Mouse (Mus musculus) intestine, embryonic 14.5 days (tissue): ENCODE results near the gene Trappc4. TPM values are rescaled to one million over a fixed set of nuclear protein-coding genes. Genes with fewer than 3 reads are reported as not detected.

ENCODE experiments used
- ATAC-seq: fragments of 200-750 bp; cut with Nextera tagmentation; replicated peaks from 2 replicates; pipeline ENCODE4 v1.8.0; 2017; ENCODE audit warnings: low read depth, moderate number of reproducible peaks, moderate TSS enrichment, moderate library complexity; ENCODE audit not compliant: low FRiP score, low TSS enrichment
- DNase-seq: peaks from one replicate; pipeline ENCODE4 v3.0.0-alpha.2; 2018; ENCODE audit warnings: low spot score
- H3K27ac ChIP-seq: fragments of 300-500 bp; sonication (generic); 2 replicates; pipeline ENCODE4 v1.5.1; 2014; ENCODE audit warnings: low read depth, mild to moderate bottlenecking, control low read depth
- H3K27me3 ChIP-seq: fragments of 300-500 bp; sonication (generic); replicated peaks from 2 replicates; pipeline ENCODE4 v1.6.1; 2014; ENCODE audit warnings: low read length, control low read depth; ENCODE audit not compliant: control insufficient read depth, insufficient read depth
- H3K36me3 ChIP-seq: fragments of 300-500 bp; sonication (generic); 2 replicates; pipeline ENCODE4 v1.6.1; 2014; ENCODE audit warnings: low read length, control low read depth; ENCODE audit not compliant: control insufficient read depth, insufficient read depth
- H3K4me1 ChIP-seq: fragments of 300-500 bp; sonication (generic); replicated peaks from 2 replicates; pipeline ENCODE4 v1.6.1; 2014; ENCODE audit warnings: low read length, control low read depth, mixed read lengths; ENCODE audit not compliant: control insufficient read depth, insufficient read depth
- H3K4me2 ChIP-seq: fragments of 300-500 bp; sonication (generic); 2 replicates; pipeline ENCODE4 v1.6.1; 2014; ENCODE audit warnings: low read length
- H3K4me3 ChIP-seq: fragments of 300-500 bp; sonication (generic); 2 replicates; pipeline ENCODE4 v1.5.1; 2014; ENCODE audit warnings: low read depth, low read length, control low read depth, mixed read lengths
- H3K9ac ChIP-seq: fragments of 300-500 bp; sonication (generic); 2 replicates; pipeline ENCODE4 v1.6.1; 2014; ENCODE audit warnings: mild to moderate bottlenecking, low read length
- H3K9me3 ChIP-seq: fragments of 300-500 bp; sonication (generic); 2 replicates; pipeline ENCODE4 v1.6.1; 2016; ENCODE audit warnings: low read length, control low read depth; ENCODE audit not compliant: control insufficient read depth
- WGBS: fragments of 180-500 bp; shearing (Covaris S2); extraction: QIAGEN DNeasy Blood & Tissue Kit; methylation state at CpG from one replicate; pipeline ENCODE4 v1.1.7; 2014; 5-methylcytosine and 5-hydroxymethylcytosine counted together
- polyA plus RNA-seq: library from polyadenylated mRNA; unstranded; fragments of >200 nt; fragmentation: Nextera tagmentation; extraction: Ambion mirVana; gene quantifications from 2 replicates; pipeline ENCODE4 v1.2.1, GENCODE M21; 2014

Trappc4 gene
- polyA plus RNA-seq, 1 experiment from 2014 or later, result 113 TPM

- 75% methylated on average over 9 of the region's 9 CpGs for WGBS
- ATAC-seq, result no peak
- H3K4me1 ChIP-seq, result peaks cover 5% of the 10 kb centered on the region; the same call in 1 of the 2 replicates
- DNase-seq, result no peak
- H3K27ac ChIP-seq, result peak overlapping the region; percentile 65; the same call in 1 of the 2 replicates
- no peaks in the 10 kb centered on the region for H3K9me3 ChIP-seq
- peak overlapping the region; percentile 83 for H3K4me3 ChIP-seq
- H3K36me3 ChIP-seq, result peaks cover 43% of the 10 kb centered on the region
- no peaks in the 10 kb centered on the region for H3K27me3 ChIP-seq
- peak overlapping the region; percentile 72; the same call in 1 of the 2 replicates for H3K9ac ChIP-seq
- H3K4me2 ChIP-seq, result peak overlapping the region; percentile 87
Measured at GRCm38 (mm10) chr9:44398551-44398950, 8.8 kb downstream of the Trappc4 start.

GRCm38 (mm10) chr9:44398087-44398486, 9.3 kb downstream of the Trappc4 start:
- H3K27me3 ChIP-seq, result no peaks in the 10 kb centered on the region
- H3K36me3 ChIP-seq, result peaks cover 38% of the 10 kb centered on the region
- no peaks in the 10 kb centered on the region for H3K9me3 ChIP-seq
- WGBS, result 11% methylated on average over 4 of the region's 4 CpGs
- peak overlapping the region; percentile 65 for H3K27ac ChIP-seq
- ATAC-seq (no peak), DNase-seq (no peak)
- H3K4me1 ChIP-seq, result peaks cover 5% of the 10 kb centered on the region; the same call in 1 of the 2 replicates
- H3K4me2 ChIP-seq, result peak overlapping the region; percentile 87
- H3K9ac ChIP-seq, result peak overlapping the region; percentile 72; the same call in 1 of the 2 replicates
- peak overlapping the region; percentile 83 for H3K4me3 ChIP-seq

GRCm38 (mm10) chr9:44396684-44397411, 10.6 kb downstream of the Trappc4 start, which contains the start of gene Slc37a4:
TSS of gene Slc37a4 (plus strand) at chr9:44396852.
- under 1% methylated on average over 43 of the region's 43 CpGs for WGBS
- no peaks in the 10 kb centered on the region for H3K9me3 ChIP-seq
- DNase-seq (peak; percentile 91), ATAC-seq (peak; percentile 96)
- H3K4me2 ChIP-seq, result peak within 1 kb of the TSS; percentile 87
- H3K4me3 ChIP-seq, result peak within 1 kb of the TSS; percentile 83
- H3K36me3 ChIP-seq, result peaks cover 35% of the 10 kb centered on the region
- H3K27ac ChIP-seq, result peak within 1 kb of the TSS; percentile 65
- H3K27me3 ChIP-seq, result no peaks in the 10 kb centered on the region
- H3K9ac ChIP-seq, result peak within 1 kb of the TSS; percentile 72
- peaks cover 5% of the 10 kb centered on the region; the same call in 1 of the 2 replicates for H3K4me1 ChIP-seq

- Histone ChIP-seq H3K4me2 (no peak overlapping the region), H3K27me3 (no peaks in the 10 kb centered on the region), H3K4me1 (0 out of 2 replicates have a peak, but pooled peaks cover 5% of the 10 kb centered on the region), H3K27ac (no peak overlapping the region), H3K36me3 (peaks cover 58% of the 10 kb centered on the region), H3K9ac (no peak overlapping the region), H3K9me3 (no peaks in the 10 kb centered on the region), H3K4me3 (no peak overlapping the region)
- WGBS, result 37% methylated on average over 4 of the region's 4 CpGs
- DNase-seq (peak; percentile 84), ATAC-seq (no peak)
Measured at GRCm38 (mm10) chr9:44391466-44391865, 15.9 kb downstream of the Trappc4 start.

- Histone ChIP-seq H3K27ac (no peak overlapping the region), H3K9me3 (no peaks in the 10 kb centered on the region), H3K4me2 (no peak overlapping the region), H3K9ac (no peak overlapping the region), H3K4me3 (no peak overlapping the region), H3K4me1 (no peaks in the 10 kb centered on the region), H3K27me3 (no peaks in the 10 kb centered on the region), H3K36me3 (peaks cover 80% of the 10 kb centered on the region)
- DNase-seq (no peak), ATAC-seq (no peak)
- 67% methylated on average over 8 of the region's 8 CpGs for WGBS
Measured at GRCm38 (mm10) chr9:44389273-44389672, 18.1 kb downstream of the Trappc4 start.

- Histone ChIP-seq H3K36me3 (peaks cover 96% of the 10 kb centered on the region), H3K4me2 (no peak overlapping the region), H3K27me3 (no peaks in the 10 kb centered on the region), H3K9me3 (no peaks in the 10 kb centered on the region), H3K9ac (no peak overlapping the region), H3K4me1 (no peaks in the 10 kb centered on the region), H3K4me3 (no peak overlapping the region), H3K27ac (no peak overlapping the region)
- 74% methylated on average over 3 of the region's 3 CpGs for WGBS
- DNase-seq (no peak), ATAC-seq (no peak)
Measured at GRCm38 (mm10) chr9:44387221-44387620, 20.2 kb downstream of the Trappc4 start.

GRCm38 (mm10) chr9:44384596-44384995, 22.8 kb downstream of the Trappc4 start:
- no peak overlapping the region for H3K27ac ChIP-seq
- no peak overlapping the region for H3K4me3 ChIP-seq
- peaks cover 6% of the 10 kb centered on the region for H3K4me1 ChIP-seq
- WGBS, result 90% methylated on average over 13 of the region's 13 CpGs
- no peak for ATAC-seq
- H3K27me3 ChIP-seq, result no peaks in the 10 kb centered on the region
- no peak overlapping the region for H3K4me2 ChIP-seq
- no peak overlapping the region for H3K9ac ChIP-seq
- no peak for DNase-seq
- H3K9me3 ChIP-seq, result no peaks in the 10 kb centered on the region
- H3K36me3 ChIP-seq, result peaks cover 89% of the 10 kb centered on the region

- Histone ChIP-seq H3K36me3 (peaks cover 41% of the 10 kb centered on the region), H3K9me3 (no peaks in the 10 kb centered on the region), H3K4me1 (peaks cover 9% of the 10 kb centered on the region), H3K4me2 (peak overlapping the region; percentile 74), H3K9ac (peak overlapping the region; percentile 93), H3K27me3 (no peaks in the 10 kb centered on the region), H3K27ac (peak overlapping the region; percentile 78), H3K4me3 (peak overlapping the region; percentile 92)
- ATAC-seq, result peak; percentile 21; the same call in 1 of the 2 replicates
- WGBS, result 7% methylated on average over 15 of the region's 15 CpGs
- DNase-seq, result no peak
Measured at GRCm38 (mm10) chr9:44379862-44380261, 27.5 kb downstream of the Trappc4 start.
